Comparison of ENCODE assay signal across 18 mouse cellular contexts in the genomic region with DNA sequence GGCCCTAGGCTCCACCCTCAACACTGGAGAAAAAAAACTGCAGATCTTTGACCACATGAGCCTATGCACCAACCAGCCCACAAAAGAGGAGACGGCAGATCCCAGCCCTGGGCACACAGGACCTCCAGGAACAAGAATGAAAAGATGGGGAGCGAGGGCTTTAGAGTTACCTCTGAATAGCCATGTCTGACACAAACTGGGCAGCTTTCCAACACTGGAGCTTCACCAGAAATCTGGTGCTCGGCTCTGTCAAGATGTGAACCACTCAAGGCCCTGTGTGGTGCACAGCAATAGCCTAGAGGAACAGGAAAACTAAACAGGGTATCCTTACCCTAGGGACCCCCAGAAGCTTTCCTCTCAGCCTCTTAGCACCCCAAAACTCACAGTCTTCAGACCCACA.
DNase-seq lines count a peak whose midpoint lies in the region; ATAC-seq lines count a peak whose summit lies in the region.
"Had no signal": no experiment of that assay in that cellular context is flagged by ENCODE, and none has a peak within 500 bp of the region (broad histone marks: within the 10 kb centered on the region; RNA-seq: fewer than 3 reads in every experiment).

No protein-coding gene starts in this region.

- no peaks in the 10 kb centered on the region for H3K27me3 ChIP-seq in forebrain, embryonic 14.5 days (replicated peaks; ENCODE audit: control insufficient read depth, insufficient read depth, low read length)
- H3K27me3 ChIP-seq in forebrain, embryonic 15.5 days: no peaks in the 10 kb centered on the region
- no peaks in the 10 kb centered on the region for H3K27me3 ChIP-seq in intestine, embryonic 14.5 days (replicated peaks; ENCODE audit: control insufficient read depth, insufficient read depth, low read length)
- no peaks in the 10 kb centered on the region for H3K27me3 ChIP-seq in intestine, embryonic 15.5 days (replicated peaks)
- H3K27me3 ChIP-seq in midbrain, embryonic 14.5 days (ENCODE audit: control insufficient read depth, insufficient read depth, low read length): no peaks in the 10 kb centered on the region
- H3K27me3 ChIP-seq in midbrain, embryonic 11.5 days (ENCODE audit: control insufficient read depth, insufficient read depth, low read length): no peaks in the 10 kb centered on the region
- H3K27me3 ChIP-seq: embryonic facial prominence, embryonic 12.5 days; hindbrain, embryonic 13.5 days had no signal

- no peak overlapping the region for H3K4me2 ChIP-seq in forebrain, embryonic 14.5 days (ENCODE audit: low read length)
- no peak overlapping the region for H3K4me2 ChIP-seq in forebrain, embryonic 15.5 days (replicated peaks)
- no peak overlapping the region for H3K4me2 ChIP-seq in intestine, embryonic 14.5 days (ENCODE audit: low read length)
- H3K4me2 ChIP-seq in intestine, embryonic 15.5 days (replicated peaks): no peak overlapping the region
- H3K4me2 ChIP-seq in midbrain, embryonic 14.5 days (ENCODE audit: low read length): no peak overlapping the region
- H3K4me2 ChIP-seq in midbrain, embryonic 11.5 days: no peak overlapping the region
- H3K4me2 ChIP-seq: embryonic facial prominence, embryonic 12.5 days; heart, embryonic 11.5 days; hindbrain, embryonic 13.5 days had no signal

- DNase-seq in forebrain, embryonic 14.5 days (ENCODE audit: low spot score): peak; percentile 49
- peak; percentile 67 for DNase-seq in intestine, embryonic 14.5 days (ENCODE audit: low spot score)
- DNase-seq in midbrain, embryonic 14.5 days: peak; percentile 60
- DNase-seq in midbrain, embryonic 11.5 days (ENCODE audit: low spot score, missing footprints): no peak
- peak; percentile 64 for DNase-seq in adrenal gland, postnatal 25 days
- DNase-seq in layer of hippocampus, adult 9-10 months (ENCODE audit: low spot score): no peak
- DNase-seq: gastrocnemius, adult 2 months; kidney, adult 8-10 months; layer of hippocampus, adult 9-11 months; retina, postnatal 1 day; thymus, adult 18-20 months had no signal

- no peak overlapping the region for H3K27ac ChIP-seq in forebrain, embryonic 14.5 days (ENCODE audit: low read depth, low read length)
- H3K27ac ChIP-seq in forebrain, embryonic 15.5 days (replicated peaks): no peak overlapping the region
- H3K27ac ChIP-seq in intestine, embryonic 14.5 days (ENCODE audit: low read depth): no peak overlapping the region
- H3K27ac ChIP-seq in intestine, embryonic 15.5 days: no peak overlapping the region
- no peak overlapping the region for H3K27ac ChIP-seq in midbrain, embryonic 14.5 days (replicated peaks; ENCODE audit: low read depth, low read length)
- no peak overlapping the region for H3K27ac ChIP-seq in midbrain, embryonic 11.5 days (ENCODE audit: low read depth, low read length)
- H3K27ac ChIP-seq: embryonic facial prominence, embryonic 12.5 days; forebrain, embryonic 10.5 days; gastrocnemius, adult 2 months; hindbrain, embryonic 13.5 days had no signal

- no peak for ATAC-seq in forebrain, embryonic 14.5 days
- no peak for ATAC-seq in forebrain, embryonic 15.5 days (replicated peaks)
- ATAC-seq in intestine, embryonic 14.5 days (replicated peaks; ENCODE audit: low FRiP score, low TSS enrichment, low read depth): peak; percentile 42; the same call in 1 of the 2 replicates
- ATAC-seq in intestine, embryonic 15.5 days: no peak
- ATAC-seq in midbrain, embryonic 14.5 days (ENCODE audit: low FRiP score, low TSS enrichment): no peak
- no peak for ATAC-seq in midbrain, embryonic 11.5 days (ENCODE audit: low FRiP score)

- no peaks in the 10 kb centered on the region for H3K4me1 ChIP-seq in forebrain, embryonic 14.5 days (ENCODE audit: control insufficient read depth, insufficient read depth, low read length)
- H3K4me1 ChIP-seq in forebrain, embryonic 15.5 days: peaks cover 9% of the 10 kb centered on the region
- peaks cover 20% of the 10 kb centered on the region for H3K4me1 ChIP-seq in intestine, embryonic 14.5 days (replicated peaks; ENCODE audit: control insufficient read depth, insufficient read depth, low read length)
- H3K4me1 ChIP-seq in intestine, embryonic 15.5 days (replicated peaks): peaks cover 20% of the 10 kb centered on the region
- no peaks in the 10 kb centered on the region for H3K4me1 ChIP-seq in midbrain, embryonic 14.5 days (ENCODE audit: control insufficient read depth, insufficient read depth, low read length)
- H3K4me1 ChIP-seq in midbrain, embryonic 11.5 days (ENCODE audit: control insufficient read depth, insufficient read depth, low read length): no peaks in the 10 kb centered on the region
- H3K4me1 ChIP-seq: hindbrain, embryonic 13.5 days had no signal

- no peak overlapping the region for H3K4me3 ChIP-seq in forebrain, embryonic 14.5 days (ENCODE audit: low read depth, low read length)
- no peak overlapping the region for H3K4me3 ChIP-seq in forebrain, embryonic 15.5 days
- no peak overlapping the region for H3K4me3 ChIP-seq in intestine, embryonic 14.5 days (ENCODE audit: low read depth, low read length)
- H3K4me3 ChIP-seq in intestine, embryonic 15.5 days (replicated peaks): no peak overlapping the region
- no peak overlapping the region for H3K4me3 ChIP-seq in midbrain, embryonic 14.5 days (replicated peaks; ENCODE audit: low read depth, low read length)
- H3K4me3 ChIP-seq in midbrain, embryonic 11.5 days (ENCODE audit: low read depth, low read length): no peak overlapping the region
- H3K4me3 ChIP-seq: embryonic facial prominence, embryonic 12.5 days; forebrain, embryonic 10.5 days; gastrocnemius, adult 2 months; hindbrain, embryonic 13.5 days had no signal

- 17% methylated on average over 3 of the region's 3 CpGs for WGBS in forebrain, embryonic 14.5 days
- 24% methylated on average over 3 of the region's 3 CpGs for WGBS in forebrain, embryonic 15.5 days
- WGBS in intestine, embryonic 14.5 days: 29% methylated on average over 3 of the region's 3 CpGs
- WGBS in intestine, embryonic 15.5 days: 56% methylated on average over 3 of the region's 3 CpGs
- WGBS in midbrain, embryonic 14.5 days: 50% methylated on average over 3 of the region's 3 CpGs
- WGBS in midbrain, embryonic 11.5 days: 80% methylated on average over 3 of the region's 3 CpGs

- H3K9me3 ChIP-seq in forebrain, embryonic 14.5 days (replicated peaks; ENCODE audit: control insufficient read depth, low read length): no peaks in the 10 kb centered on the region
- H3K9me3 ChIP-seq in forebrain, embryonic 15.5 days: no peaks in the 10 kb centered on the region
- H3K9me3 ChIP-seq in intestine, embryonic 14.5 days (ENCODE audit: control insufficient read depth, low read length): no peaks in the 10 kb centered on the region
- no peaks in the 10 kb centered on the region for H3K9me3 ChIP-seq in intestine, embryonic 15.5 days
- no peaks in the 10 kb centered on the region for H3K9me3 ChIP-seq in midbrain, embryonic 14.5 days (ENCODE audit: control insufficient read depth, low read length)
- no peaks in the 10 kb centered on the region for H3K9me3 ChIP-seq in midbrain, embryonic 11.5 days (ENCODE audit: control insufficient read depth, low read length)
- H3K9me3 ChIP-seq: embryonic facial prominence, embryonic 12.5 days; forebrain, embryonic 10.5 days; G1E; hindbrain, embryonic 13.5 days had no signal

- no peaks in the 10 kb centered on the region for H3K36me3 ChIP-seq in forebrain, embryonic 14.5 days (ENCODE audit: control insufficient read depth, insufficient read depth, low read length)
- no peaks in the 10 kb centered on the region for H3K36me3 ChIP-seq in forebrain, embryonic 15.5 days
- H3K36me3 ChIP-seq in intestine, embryonic 14.5 days (ENCODE audit: control insufficient read depth, insufficient read depth, low read length): no peaks in the 10 kb centered on the region
- H3K36me3 ChIP-seq in intestine, embryonic 15.5 days: no peaks in the 10 kb centered on the region
- no peaks in the 10 kb centered on the region for H3K36me3 ChIP-seq in midbrain, embryonic 14.5 days (ENCODE audit: control insufficient read depth, insufficient read depth, low read length)
- H3K36me3 ChIP-seq in midbrain, embryonic 11.5 days (ENCODE audit: control insufficient read depth, insufficient read depth, low read length): no peaks in the 10 kb centered on the region
- H3K36me3 ChIP-seq: embryonic facial prominence, embryonic 12.5 days; forebrain, embryonic 10.5 days; G1E; hindbrain, embryonic 13.5 days had no signal

- no peak overlapping the region for H3K9ac ChIP-seq in forebrain, embryonic 14.5 days (ENCODE audit: low read length)
- no peak overlapping the region for H3K9ac ChIP-seq in forebrain, embryonic 15.5 days (replicated peaks)
- H3K9ac ChIP-seq in intestine, embryonic 14.5 days (ENCODE audit: low read length): no peak overlapping the region
- no peak overlapping the region for H3K9ac ChIP-seq in intestine, embryonic 15.5 days
- H3K9ac ChIP-seq in midbrain, embryonic 14.5 days (replicated peaks; ENCODE audit: low read length): no peak overlapping the region
- H3K9ac ChIP-seq in midbrain, embryonic 11.5 days (ENCODE audit: low read length): no peak overlapping the region
- H3K9ac ChIP-seq: embryonic facial prominence, embryonic 12.5 days; hindbrain, embryonic 13.5 days had no signal

Comparison
In these comparisons a context has a peak if more than half of its experiments do, and no peak if none do; other contexts are left out.
1. DNase-seq: peak in forebrain, embryonic 14.5 days (single experiment), intestine, embryonic 14.5 days (single experiment), midbrain, embryonic 14.5 days (single experiment) and adrenal gland, postnatal 25 days (single experiment); none in midbrain, embryonic 11.5 days (single experiment) and layer of hippocampus, adult 9-10 months (single experiment).